Mouse (Mus musculus) splenic B cell, adult 2 months (primary cell): Measurements from ENCODE around the gene Tmem234.
A peak's percentile ranks its signal among the peaks of the same experiment; 100 is the strongest.

Source experiments
- DNase-seq: peaks from one replicate; pipeline ENCODE4 v3.0.0-alpha.2; 2011; ENCODE audit warnings: low read depth, low spot score
- H3K27me3 ChIP-seq: 2 replicates; pipeline ENCODE4 v1.6.1; 2012; ENCODE audit warnings: mild to moderate bottlenecking, low read length, moderate library complexity, mixed read lengths; ENCODE audit not compliant: control insufficient read depth, poor library complexity, insufficient read depth, severe bottlenecking
- H3K36me3 ChIP-seq: 2 replicates; pipeline ENCODE4 v1.6.1; 2012; ENCODE audit warnings: mild to moderate bottlenecking, low read length, moderate library complexity, mixed read lengths; ENCODE audit not compliant: control insufficient read depth, poor library complexity, insufficient read depth, severe bottlenecking

The Tmem234 gene

GRCm38 (mm10) chr4:129608426-129609025 lies 8.1 kb downstream of the Tmem234 start:
- Histone ChIP-seq H3K36me3 (peaks cover 8% of the 10 kb centered on the region), H3K27me3 (no peaks in the 10 kb centered on the region)
- DNase-seq, result peak; percentile 93

GRCm38 (mm10) chr4:129609139-129609631 lies 8.7 kb downstream of the Tmem234 start:
- no peaks in the 10 kb centered on the region for H3K27me3 ChIP-seq
- peaks cover 8% of the 10 kb centered on the region for H3K36me3 ChIP-seq
- DNase-seq, result no peak

DNA sequence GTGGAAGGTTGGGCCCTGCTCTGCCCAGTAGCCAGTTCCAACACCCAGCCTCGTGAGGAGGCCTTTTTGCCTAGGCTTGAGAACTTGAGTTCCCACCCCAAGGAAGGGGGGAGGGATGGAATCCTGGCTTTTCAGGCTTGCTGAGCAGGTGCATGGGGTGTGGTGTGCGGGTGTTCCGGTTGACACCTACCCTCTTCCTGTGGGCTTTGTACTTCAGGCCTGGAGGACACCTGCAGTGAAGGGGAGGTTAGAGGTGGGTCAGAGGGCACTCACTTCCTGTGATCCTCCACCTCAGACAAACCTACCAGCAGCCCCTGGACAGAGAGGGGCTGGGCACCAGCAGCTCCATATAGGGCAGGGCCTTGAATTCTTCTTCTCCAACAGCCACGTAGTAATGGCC lies 9.6 kb downstream of the Tmem234 start:
- Histone ChIP-seq H3K36me3 (peaks cover 8% of the 10 kb centered on the region), H3K27me3 (no peaks in the 10 kb centered on the region)
- DNase-seq, result no peak

- Histone ChIP-seq H3K27me3 (no peaks in the 10 kb centered on the region), H3K36me3 (peaks cover 5% of the 10 kb centered on the region; the same call in 1 of the 2 replicates)
- DNase-seq, result no peak
Observed at GRCm38 (mm10) chr4:129610472-129610871, 10.0 kb downstream of the Tmem234 start.

DNA sequence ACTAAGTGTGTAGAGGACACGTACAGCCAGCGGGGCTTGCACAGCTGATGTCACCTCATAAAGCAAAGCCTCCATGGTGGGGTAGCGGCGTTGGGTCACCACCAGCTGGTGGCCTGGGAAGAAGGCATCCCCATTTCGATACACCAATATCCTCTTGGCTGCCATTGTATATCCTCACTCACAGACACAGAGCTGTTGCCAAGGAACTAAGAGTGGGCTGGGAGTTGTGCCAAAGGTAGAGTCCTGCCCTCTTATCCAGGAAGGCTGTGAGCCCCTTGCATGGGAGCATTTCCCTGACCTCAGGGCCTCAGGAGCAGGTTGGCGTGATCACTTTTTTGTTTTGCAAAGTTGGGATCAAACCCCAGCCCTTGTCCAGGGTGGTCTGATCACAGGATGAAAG lies 13.6 kb downstream of the Tmem234 start, which contains the start of gene Dcdc2b:
Dcdc2b (minus strand) TSS at position 165 of the 400 bp plus-strand sequence.
- no peak for DNase-seq
- no peaks in the 10 kb centered on the region for H3K27me3 ChIP-seq
- no peaks in the 10 kb centered on the region; the same call in 1 of the 2 replicates for H3K36me3 ChIP-seq

- no peaks in the 10 kb centered on the region; the same call in 1 of the 2 replicates for H3K36me3 ChIP-seq
- DNase-seq, result no peak
- no peaks in the 10 kb centered on the region for H3K27me3 ChIP-seq
Observed at GRCm38 (mm10) chr4:129615801-129616290, 15.4 kb downstream of the Tmem234 start.

DNA sequence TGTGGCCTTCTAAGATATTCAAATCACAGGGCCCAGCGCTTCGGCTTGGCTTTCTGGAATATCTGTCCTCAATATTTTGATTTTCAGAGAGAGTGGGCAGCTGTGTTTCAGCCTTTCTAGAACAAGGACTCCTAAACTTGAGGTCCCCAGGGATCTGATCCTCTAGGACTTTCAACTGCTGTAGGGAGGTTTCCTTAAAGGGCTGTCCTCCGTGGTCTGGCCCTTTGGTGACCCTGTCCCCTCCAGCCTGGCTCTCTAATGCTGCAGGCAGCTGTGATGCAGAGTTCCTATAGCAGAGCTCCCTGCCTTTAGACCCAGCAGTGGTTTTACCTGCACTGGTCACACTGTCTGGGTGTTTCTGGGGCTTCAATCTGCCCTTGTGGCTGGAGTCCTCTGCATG lies 16.2 kb downstream of the Tmem234 start:
- Histone ChIP-seq H3K27me3 (no peaks in the 10 kb centered on the region), H3K36me3 (no peaks in the 10 kb centered on the region; the same call in 1 of the 2 replicates)
- DNase-seq, result no peak

DNA sequence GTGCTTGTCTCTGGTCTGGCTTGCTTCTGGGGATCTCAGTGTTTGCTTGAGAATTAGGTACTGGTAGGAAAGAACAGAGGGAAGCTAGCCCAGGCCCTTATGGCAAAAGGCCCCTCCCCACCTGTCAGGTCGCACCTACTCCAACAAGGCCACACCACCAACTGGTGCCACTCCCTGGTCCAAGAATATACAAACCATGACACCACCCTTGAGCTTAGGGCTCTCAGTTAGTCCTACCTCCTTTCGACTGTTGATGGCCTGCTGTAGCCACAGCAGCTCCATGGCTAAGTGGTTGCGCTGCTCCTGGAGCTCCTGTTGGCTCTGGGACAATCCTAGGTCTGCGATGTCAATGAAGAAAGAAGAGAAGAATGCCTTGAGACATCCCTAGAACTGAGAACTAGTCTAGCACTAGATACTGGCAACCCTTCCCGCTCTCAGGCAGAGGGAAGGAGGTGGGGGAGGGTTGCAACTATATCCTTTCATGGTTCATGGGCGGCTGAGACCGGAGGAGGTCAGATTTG lies 16.7 kb downstream of the Tmem234 start:
- Histone ChIP-seq H3K36me3 (no peaks in the 10 kb centered on the region; the same call in 1 of the 2 replicates), H3K27me3 (no peaks in the 10 kb centered on the region)
- DNase-seq, result no peak

- Histone ChIP-seq H3K36me3 (no peaks in the 10 kb centered on the region; the same call in 1 of the 2 replicates), H3K27me3 (no peaks in the 10 kb centered on the region)
- DNase-seq, result no peak
Observed at GRCm38 (mm10) chr4:129618031-129618430, 17.6 kb downstream of the Tmem234 start.

- H3K27me3 ChIP-seq, result no peaks in the 10 kb centered on the region
- DNase-seq, result peak; percentile 97
- no peaks in the 10 kb centered on the region; the same call in 1 of the 2 replicates for H3K36me3 ChIP-seq
Observed at GRCm38 (mm10) chr4:129618786-129619691, 18.6 kb downstream of the Tmem234 start, which contains the start of gene Iqcc. Gene Iqcc, minus strand, starts transcription at chr4:129619099.

- no peaks in the 10 kb centered on the region for H3K27me3 ChIP-seq
- no peak for DNase-seq
- no peaks in the 10 kb centered on the region; the same call in 1 of the 2 replicates for H3K36me3 ChIP-seq
Observed at GRCm38 (mm10) chr4:129620419-129621282, 20.2 kb downstream of the Tmem234 start.

DNA sequence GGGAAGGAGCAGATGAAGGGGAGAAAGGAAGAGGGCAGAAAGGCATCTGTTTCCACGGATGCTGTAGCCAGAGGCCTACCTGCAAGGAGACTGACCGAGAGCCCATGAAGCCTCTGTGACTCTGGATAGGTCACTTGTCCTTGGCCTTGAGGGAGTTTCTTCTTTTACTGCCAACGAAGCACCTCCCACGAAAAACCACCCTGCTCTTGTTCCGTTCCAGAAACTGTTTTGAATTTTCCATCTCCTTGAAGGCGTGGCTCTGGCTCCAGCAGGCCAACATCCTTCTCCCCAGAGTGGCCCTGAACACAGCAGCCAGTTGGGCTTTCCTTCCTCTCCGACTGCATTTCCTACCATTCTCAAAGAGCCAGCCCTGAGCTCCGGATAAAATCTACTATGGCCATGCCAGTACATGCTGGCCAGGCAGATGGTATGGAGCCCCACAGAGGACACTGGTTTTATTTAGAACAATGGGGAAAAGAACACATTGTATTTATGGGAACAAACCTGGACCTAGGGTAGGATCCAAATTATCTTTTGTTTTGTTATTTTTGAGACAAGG lies 20.9 kb downstream of the Tmem234 start:
- no peaks in the 10 kb centered on the region; the same call in 1 of the 2 replicates for H3K36me3 ChIP-seq
- DNase-seq, result peak; percentile 43

GRCm38 (mm10) chr4:129622120-129622802 lies 21.8 kb downstream of the Tmem234 start:
- DNase-seq, result no peak
- Histone ChIP-seq H3K27me3 (no peaks in the 10 kb centered on the region), H3K36me3 (no peaks in the 10 kb centered on the region)

More for the DNA sequence above, 20.9 kb downstream of the Tmem234 start:
- no peaks in the 10 kb centered on the region for H3K27me3 ChIP-seq
